Mouse (Mus musculus): ENCODE data around the gene Sytl1.

DNA sequence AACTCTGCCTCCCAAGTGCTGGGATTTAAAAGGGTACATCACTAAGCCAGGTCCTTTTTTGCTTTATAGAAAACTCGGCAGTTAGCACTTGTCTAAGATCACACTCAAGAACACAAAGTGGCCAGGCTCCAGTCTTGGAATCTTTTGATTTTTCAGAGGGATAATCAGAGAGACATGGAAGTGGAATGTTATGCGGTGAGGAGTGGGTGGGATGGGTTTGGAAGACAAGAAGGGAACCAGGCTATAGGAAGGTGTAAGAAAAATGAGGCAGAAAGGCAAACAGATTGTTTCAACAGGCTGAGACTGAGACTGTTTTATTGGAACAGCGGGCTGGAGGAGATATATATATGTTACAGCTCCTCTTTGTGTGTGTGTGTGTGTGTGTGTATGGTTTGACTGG, 15.6 kb upstream of the Sytl1 start:
- TF ChIP-seq POLR2A (IDR thresholded peaks at IDR 0.05; ENCODE audit: borderline replicate concordance, control insufficient read depth, low read depth, low read length), result no peak
- no peak for TF ChIP-seq CTCF (IDR thresholded peaks at IDR 0.05; ENCODE audit: control insufficient read depth, insufficient read depth, low read length)

Data from bone marrow, adult 2 months (tissue).